Mouse (Mus musculus): ENCODE data around the gene Osgin1. TPM values are rescaled to one million over a fixed set of nuclear protein-coding genes. Genes with fewer than 3 reads are reported as not detected.

Osgin1 gene
- polyA plus RNA-seq, 1 experiment from 2014 or later = 0.63 TPM

DNA sequence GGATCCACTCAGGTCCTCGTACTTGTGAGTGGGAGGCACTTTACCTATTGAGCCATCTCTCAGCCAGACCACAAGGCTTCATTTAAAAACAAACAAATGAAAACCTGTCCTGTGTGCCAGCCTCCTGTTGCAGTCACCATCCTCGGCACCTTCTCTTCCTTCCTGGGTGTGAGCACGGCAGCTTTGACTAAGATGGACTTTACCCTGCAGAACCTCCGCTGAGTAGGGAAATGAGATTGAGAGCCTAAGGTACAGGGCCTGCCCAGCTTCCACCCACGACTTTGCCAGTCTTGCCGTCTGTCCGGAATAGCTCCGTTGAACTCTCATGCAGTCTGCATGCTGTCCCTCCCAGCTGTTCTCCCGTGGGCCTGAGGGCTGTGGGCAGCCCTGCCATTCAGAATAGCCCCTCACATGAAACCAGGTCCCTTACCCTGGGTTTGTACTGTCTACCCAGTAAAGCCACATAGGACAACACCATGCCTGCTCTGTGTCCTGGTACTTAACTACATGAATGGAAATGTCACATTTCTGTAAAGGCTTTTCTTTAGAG is 33.7 kb upstream of the Osgin1 start:
- H3K27ac ChIP-seq (ENCODE audit: low read depth, low read length) = no peak overlapping the region
- no peaks in the 10 kb centered on the region for H3K27me3 ChIP-seq (replicated peaks; ENCODE audit: control insufficient read depth, insufficient read depth, low read length)
- no peak overlapping the region for H3K4me3 ChIP-seq (ENCODE audit: low read length)
- H3K4me1 ChIP-seq (ENCODE audit: control insufficient read depth, insufficient read depth, low read depth, low read length) = peaks cover 9% of the 10 kb centered on the region
- no peak for ATAC-seq
- no peak overlapping the region for H3K9ac ChIP-seq (ENCODE audit: low read depth, low read length)
- no peak overlapping the region for H3K4me2 ChIP-seq (ENCODE audit: low read length)
- 86% methylated on average over 9 of the region's 9 CpGs for WGBS
- no peaks in the 10 kb centered on the region for H3K9me3 ChIP-seq (ENCODE audit: control insufficient read depth, low read length)
- H3K36me3 ChIP-seq (ENCODE audit: control insufficient read depth, insufficient read depth, low read length) = 0 out of 2 replicates have a peak, but pooled peaks cover 4% of the 10 kb centered on the region

GRCm38 (mm10) chr8:119400904-119401303 is 33.0 kb upstream of the Osgin1 start:
- peaks cover 3% of the 10 kb centered on the region for H3K4me1 ChIP-seq (ENCODE audit: control insufficient read depth, insufficient read depth, low read depth, low read length)
- H3K9me3 ChIP-seq (ENCODE audit: control insufficient read depth, low read length) = no peaks in the 10 kb centered on the region
- no peak overlapping the region for H3K4me2 ChIP-seq (ENCODE audit: low read length)
- WGBS = 88% methylated on average over 3 of the region's 3 CpGs
- 0 out of 2 replicates have a peak, but pooled peaks cover 4% of the 10 kb centered on the region for H3K36me3 ChIP-seq (ENCODE audit: control insufficient read depth, insufficient read depth, low read length)
- no peak overlapping the region for H3K4me3 ChIP-seq (ENCODE audit: low read length)
- H3K27ac ChIP-seq (ENCODE audit: low read depth, low read length) = no peak overlapping the region
- ATAC-seq = no peak
- no peak overlapping the region for H3K9ac ChIP-seq (ENCODE audit: low read depth, low read length)
- H3K27me3 ChIP-seq (replicated peaks; ENCODE audit: control insufficient read depth, insufficient read depth, low read length) = no peaks in the 10 kb centered on the region

GRCm38 (mm10) chr8:119403912-119404311 is 30.0 kb upstream of the Osgin1 start:
- Histone ChIP-seq H3K36me3 (ENCODE audit: control insufficient read depth, insufficient read depth, low read length) (peaks cover 9% of the 10 kb centered on the region; the same call in 1 of the 2 replicates), H3K4me2 (ENCODE audit: low read length) (no peak overlapping the region), H3K9me3 (ENCODE audit: control insufficient read depth, low read length) (no peaks in the 10 kb centered on the region), H3K4me1 (ENCODE audit: control insufficient read depth, insufficient read depth, low read depth, low read length) (no peaks in the 10 kb centered on the region), H3K27me3 (replicated peaks; ENCODE audit: control insufficient read depth, insufficient read depth, low read length) (no peaks in the 10 kb centered on the region), H3K4me3 (ENCODE audit: low read length) (no peak overlapping the region), H3K27ac (ENCODE audit: low read depth, low read length) (no peak overlapping the region), H3K9ac (ENCODE audit: low read depth, low read length) (no peak overlapping the region)
- WGBS = 72% methylated on average over 10 of the region's 10 CpGs
- ATAC-seq = no peak

DNA sequence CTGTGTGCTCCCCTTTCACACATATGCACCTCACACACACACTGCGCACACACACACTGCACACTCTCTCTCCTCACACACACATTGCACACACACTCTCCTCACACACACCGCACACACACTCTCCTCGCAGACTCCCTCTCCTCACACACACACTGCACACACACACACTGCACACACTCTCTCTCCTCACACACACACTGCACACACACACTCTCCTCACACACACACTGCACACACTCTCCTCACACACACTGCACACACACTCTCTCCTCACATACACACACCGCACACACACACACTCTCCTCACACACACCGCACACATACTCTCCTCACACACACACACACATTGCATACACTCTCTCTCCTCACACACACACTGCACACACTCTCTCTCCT is 29.3 kb upstream of the Osgin1 start:
- no peaks in the 10 kb centered on the region for H3K27me3 ChIP-seq (replicated peaks; ENCODE audit: control insufficient read depth, insufficient read depth, low read length)
- H3K4me2 ChIP-seq (ENCODE audit: low read length) = no peak overlapping the region
- peaks cover 16% of the 10 kb centered on the region; the same call in 1 of the 2 replicates for H3K36me3 ChIP-seq (ENCODE audit: control insufficient read depth, insufficient read depth, low read length)
- WGBS = 98% methylated on average over 5 of the region's 5 CpGs
- no peak overlapping the region for H3K27ac ChIP-seq (ENCODE audit: low read depth, low read length)
- H3K9me3 ChIP-seq (ENCODE audit: control insufficient read depth, low read length) = no peaks in the 10 kb centered on the region
- no peak overlapping the region for H3K4me3 ChIP-seq (ENCODE audit: low read length)
- no peak for ATAC-seq
- H3K4me1 ChIP-seq (ENCODE audit: control insufficient read depth, insufficient read depth, low read depth, low read length) = no peaks in the 10 kb centered on the region
- H3K9ac ChIP-seq (ENCODE audit: low read depth, low read length) = no peak overlapping the region

DNA sequence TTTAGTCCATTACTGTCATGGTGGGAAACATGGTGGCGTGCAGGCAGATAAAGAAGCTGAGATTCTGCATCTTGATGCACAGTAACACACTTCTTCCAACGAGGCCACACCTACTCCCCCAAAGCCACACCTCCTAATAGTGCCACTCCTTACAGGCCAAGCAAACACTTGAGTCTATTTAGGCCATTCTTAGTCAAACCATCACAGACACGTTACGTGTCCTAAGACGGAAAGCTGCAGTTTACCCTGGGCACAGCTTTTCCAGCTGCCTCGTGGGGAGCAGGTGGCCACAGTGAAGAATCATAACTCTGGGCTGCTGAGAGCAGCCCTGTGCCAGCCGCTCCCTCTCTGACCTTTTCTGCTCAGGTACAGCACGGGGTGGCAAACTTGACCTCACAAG is 25.6 kb upstream of the Osgin1 start:
- no peak overlapping the region for H3K9ac ChIP-seq (ENCODE audit: low read depth, low read length)
- peaks cover 26% of the 10 kb centered on the region for H3K36me3 ChIP-seq (ENCODE audit: control insufficient read depth, insufficient read depth, low read length)
- H3K9me3 ChIP-seq (ENCODE audit: control insufficient read depth, low read length) = no peaks in the 10 kb centered on the region
- peaks cover 4% of the 10 kb centered on the region for H3K4me1 ChIP-seq (ENCODE audit: control insufficient read depth, insufficient read depth, low read depth, low read length)
- H3K4me2 ChIP-seq (ENCODE audit: low read length) = no peak overlapping the region
- ATAC-seq = no peak
- WGBS = 69% methylated on average over 8 of the region's 8 CpGs
- H3K27me3 ChIP-seq (replicated peaks; ENCODE audit: control insufficient read depth, insufficient read depth, low read length) = no peaks in the 10 kb centered on the region
- no peak overlapping the region for H3K4me3 ChIP-seq (ENCODE audit: low read length)
- no peak overlapping the region for H3K27ac ChIP-seq (ENCODE audit: low read depth, low read length)

DNA sequence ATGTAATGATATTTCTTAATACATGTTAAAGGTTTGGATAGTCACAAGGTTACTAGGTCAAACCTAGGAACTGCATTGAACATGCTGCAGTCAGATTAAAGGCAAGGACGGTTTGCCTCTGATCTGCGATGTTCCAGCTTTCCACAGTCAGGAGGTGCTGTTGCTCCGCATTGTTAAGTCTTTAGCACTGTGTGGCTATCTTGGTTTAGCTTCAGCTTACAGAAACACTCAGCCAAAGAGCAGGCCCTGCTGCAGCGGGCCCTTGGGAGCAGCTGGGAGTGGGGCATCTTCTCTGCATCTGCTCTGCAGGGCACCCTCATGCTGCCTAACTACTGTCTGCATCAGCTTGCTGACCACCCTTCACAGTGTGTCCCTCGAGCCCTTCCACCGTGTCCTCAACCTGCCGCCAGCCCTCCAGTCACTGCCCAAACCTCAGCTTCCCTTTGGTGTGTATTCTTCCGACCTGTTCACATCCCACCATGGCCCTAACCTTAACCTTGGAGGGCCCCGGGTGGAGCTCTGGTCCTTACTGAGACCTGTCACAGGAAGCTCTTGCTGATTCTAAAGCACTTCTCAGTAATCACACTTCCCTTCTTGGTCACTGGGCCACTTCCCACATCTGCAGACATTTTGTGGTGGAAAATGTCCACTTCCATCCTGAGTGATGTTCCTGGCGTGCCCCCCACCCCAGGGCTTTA is 21.7 kb upstream of the Osgin1 start:
- Histone ChIP-seq H3K4me1 (ENCODE audit: control insufficient read depth, insufficient read depth, low read depth, low read length) (peaks cover 4% of the 10 kb centered on the region), H3K4me2 (ENCODE audit: low read length) (no peak overlapping the region; the same call in 1 of the 2 replicates), H3K9me3 (ENCODE audit: control insufficient read depth, low read length) (no peaks in the 10 kb centered on the region), H3K27ac (ENCODE audit: low read depth, low read length) (no peak overlapping the region), H3K27me3 (replicated peaks; ENCODE audit: control insufficient read depth, insufficient read depth, low read length) (no peaks in the 10 kb centered on the region), H3K9ac (ENCODE audit: low read depth, low read length) (no peak overlapping the region), H3K36me3 (ENCODE audit: control insufficient read depth, insufficient read depth, low read length) (peaks cover 24% of the 10 kb centered on the region), H3K4me3 (ENCODE audit: low read length) (no peak overlapping the region)
- peak; percentile 29 for ATAC-seq
- WGBS = 59% methylated on average over 10 of the region's 10 CpGs

GRCm38 (mm10) chr8:119412735-119413498 is 21.0 kb upstream of the Osgin1 start:
- Histone ChIP-seq H3K9ac (ENCODE audit: low read depth, low read length) (peak overlapping the region; percentile 60), H3K27ac (ENCODE audit: low read depth, low read length) (no peak overlapping the region), H3K27me3 (replicated peaks; ENCODE audit: control insufficient read depth, insufficient read depth, low read length) (no peaks in the 10 kb centered on the region), H3K4me1 (ENCODE audit: control insufficient read depth, insufficient read depth, low read depth, low read length) (peaks cover 4% of the 10 kb centered on the region), H3K4me2 (ENCODE audit: low read length) (peak overlapping the region; percentile 55), H3K36me3 (ENCODE audit: control insufficient read depth, insufficient read depth, low read length) (peaks cover 24% of the 10 kb centered on the region), H3K9me3 (ENCODE audit: control insufficient read depth, low read length) (no peaks in the 10 kb centered on the region), H3K4me3 (ENCODE audit: low read length) (peak overlapping the region; percentile 12; the same call in 1 of the 2 replicates)
- peak; percentile 82 for ATAC-seq
- 14% methylated on average over 18 of the region's 18 CpGs for WGBS

DNA sequence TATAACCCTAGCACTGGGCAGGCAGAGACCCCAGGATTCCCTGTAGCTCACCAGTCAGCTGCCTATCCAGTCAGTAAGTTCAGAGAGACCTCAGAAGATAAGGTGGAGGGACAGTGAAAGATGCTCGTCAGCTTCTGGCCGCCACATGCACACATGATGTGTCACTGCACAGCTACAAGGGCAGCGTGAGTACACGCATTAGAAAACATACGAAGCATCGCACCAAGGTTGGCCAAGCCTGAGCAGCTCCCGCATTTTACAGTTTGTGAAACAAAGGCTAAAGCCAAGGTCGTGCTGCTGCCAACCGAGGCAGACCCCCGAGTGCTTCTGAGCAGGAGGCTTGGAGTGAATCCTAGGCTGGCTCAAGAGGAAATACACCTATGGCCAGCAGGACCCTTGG is 20.3 kb upstream of the Osgin1 start:
- WGBS = 85% methylated on average over 10 of the region's 10 CpGs
- no peak for ATAC-seq

DNA sequence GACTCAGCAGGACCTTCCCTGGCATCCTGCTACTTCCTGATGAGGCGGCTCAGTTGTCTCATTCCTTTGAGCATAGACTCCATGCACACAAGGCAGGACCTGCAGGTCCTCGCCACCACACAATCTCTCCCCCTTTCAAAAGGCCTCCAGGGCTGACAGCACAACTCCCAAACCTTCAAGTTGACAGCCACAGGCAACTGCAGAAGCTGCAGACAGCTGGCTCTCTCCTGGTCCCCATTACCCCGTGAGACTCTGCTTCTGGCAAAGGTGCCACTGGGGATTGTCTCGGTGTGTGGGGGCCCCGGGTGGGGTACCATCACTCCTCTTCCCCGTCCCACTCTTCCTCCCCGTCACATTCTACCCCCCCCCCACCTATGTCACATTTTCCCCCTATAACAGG is 13.6 kb upstream of the Osgin1 start:
- no peaks in the 10 kb centered on the region for H3K27me3 ChIP-seq (replicated peaks; ENCODE audit: control insufficient read depth, insufficient read depth, low read length)
- no peak overlapping the region for H3K9ac ChIP-seq (ENCODE audit: low read depth, low read length)
- no peak for ATAC-seq
- H3K36me3 ChIP-seq (ENCODE audit: control insufficient read depth, insufficient read depth, low read length) = no peaks in the 10 kb centered on the region
- WGBS = 68% methylated on average over 7 of the region's 7 CpGs
- no peak overlapping the region for H3K27ac ChIP-seq (ENCODE audit: low read depth, low read length)
- H3K4me1 ChIP-seq (ENCODE audit: control insufficient read depth, insufficient read depth, low read depth, low read length) = no peaks in the 10 kb centered on the region; the same call in 1 of the 2 replicates
- H3K9me3 ChIP-seq (ENCODE audit: control insufficient read depth, low read length) = no peaks in the 10 kb centered on the region
- H3K4me3 ChIP-seq (ENCODE audit: low read length) = no peak overlapping the region
- no peak overlapping the region for H3K4me2 ChIP-seq (ENCODE audit: low read length)

More for the DNA sequence above, 20.3 kb upstream of the Osgin1 start:
- Histone ChIP-seq H3K27ac (ENCODE audit: low read depth, low read length) (no peak overlapping the region), H3K27me3 (replicated peaks; ENCODE audit: control insufficient read depth, insufficient read depth, low read length) (no peaks in the 10 kb centered on the region), H3K9ac (ENCODE audit: low read depth, low read length) (no peak overlapping the region), H3K4me2 (ENCODE audit: low read length) (no peak overlapping the region), H3K4me1 (ENCODE audit: control insufficient read depth, insufficient read depth, low read depth, low read length) (peaks cover 4% of the 10 kb centered on the region), H3K4me3 (ENCODE audit: low read length) (no peak overlapping the region), H3K36me3 (ENCODE audit: control insufficient read depth, insufficient read depth, low read length) (peaks cover 22% of the 10 kb centered on the region), H3K9me3 (ENCODE audit: control insufficient read depth, low read length) (no peaks in the 10 kb centered on the region)

Measured in hindbrain, embryonic 16.5 days (tissue).